Mouse (Mus musculus) liver, adult 2 months (tissue): ENCODE results near the gene BC067074.

Experiments
- CTCF ChIP-seq: fragments of 200-500 bp; IDR thresholded peaks from 2 replicates; pipeline ENCODE4 v1.5.1; 2011; ENCODE audit warnings: low read depth, low read length, control low read depth
- POLR2A ChIP-seq: fragments of 200-500 bp; IDR thresholded peaks from 2 replicates; pipeline ENCODE4 v1.6.1; 2011; ENCODE audit warnings: low read length, control low read depth; ENCODE audit not compliant: insufficient read depth; ENCODE audit errors: extremely low read depth

- no peak for TF ChIP-seq CTCF
- TF ChIP-seq POLR2A, result no peak
Observed at GRCm38 (mm10) chr13:113292001-113292400, 958 bp upstream of the BC067074 start.
